Mouse (Mus musculus) ES-Bruce4 (cell line): ENCODE results near the gene Ypel2.

Experiments used
- CTCF ChIP-seq: IDR thresholded peaks from one replicate; pipeline ENCODE4 v1.8.1; 2011; ENCODE audit warnings: low read depth, low read length
- EP300 ChIP-seq: IDR thresholded peaks from 2 replicates; pipeline ENCODE4 v1.6.1; 2011; ENCODE audit warnings: low read depth, low read length; ENCODE audit not compliant: insufficient read depth

- TF ChIP-seq CTCF, result no peak
- no peak for TF ChIP-seq EP300
Measured at GRCm38 (mm10) chr11:86951672-86952071, 41.8 kb downstream of the Ypel2 start.
